Mouse (Mus musculus) myocyte (in vitro differentiated cells): ENCODE results near the gene Cad. TPM values are rescaled to one million over a fixed set of nuclear protein-coding genes. Genes with fewer than 3 reads are reported as not detected.
A peak's percentile ranks its signal among the peaks of the same experiment; 100 is the strongest.
"Not testable (repeated sequence)": the region's sequence is repeated elsewhere in the genome, so short reads cannot be mapped to it uniquely, and the experiment has no call there.

Source experiments
- H3K27me3 ChIP-seq: one replicate; pipeline ENCODE4 v1.6.1; 2011; ENCODE audit not compliant: control insufficient read depth, insufficient read depth, insufficient read length
- H3K36me3 ChIP-seq: one replicate; pipeline ENCODE4 v1.6.1; 2011; ENCODE audit not compliant: control insufficient read depth, insufficient read depth
- H3K4me2 ChIP-seq: one replicate; pipeline ENCODE4 v1.6.1; 2011; ENCODE audit warnings: low read depth, control low read depth
- H3K4me3 ChIP-seq: one replicate; pipeline ENCODE4 v1.5.1; 2011; ENCODE audit warnings: mild to moderate bottlenecking, control low read depth, moderate library complexity
- H3K79me2 ChIP-seq: one replicate; pipeline ENCODE4 v1.6.1; 2011; ENCODE audit not compliant: control insufficient read depth, insufficient read depth
- H3ac ChIP-seq: one replicate; pipeline ENCODE4 v1.6.1; 2011; ENCODE audit not compliant: control insufficient read depth, insufficient read length
- CEBPB ChIP-seq: IDR thresholded peaks from 2 replicates; pipeline ENCODE4 v1.6.1; 2011; ENCODE audit warnings: mild to moderate bottlenecking, moderate library complexity; ENCODE audit not compliant: poor library complexity, insufficient read depth, severe bottlenecking
- E2F4 ChIP-seq: IDR thresholded peaks from one replicate; pipeline ENCODE4 v1.6.1; 2011; ENCODE audit warnings: mild to moderate bottlenecking, control low read depth, moderate library complexity; ENCODE audit not compliant: insufficient read depth
- MAX ChIP-seq: IDR thresholded peaks from one replicate; pipeline ENCODE4 v1.6.1; 2011; ENCODE audit warnings: low read depth, mild to moderate bottlenecking, control low read depth
- MYOD1 ChIP-seq, 3 experiments: IDR thresholded peaks; one replicate each; pipeline ENCODE4 v1.6.1; 2011; ENCODE audit warnings: control low read depth in 2 of 3, low read depth in 2 of 3, mild to moderate bottlenecking in 2 of 3, moderate library complexity in 1 of 3; ENCODE audit not compliant: insufficient read length in 2 of 3, control insufficient read depth in 1 of 3
- MYOG ChIP-seq, 3 experiments: IDR thresholded peaks; one replicate each; pipeline ENCODE4 v1.6.1; 2011; ENCODE audit warnings: control low read depth in 2 of 3, low read depth in 2 of 3, mild to moderate bottlenecking in 2 of 3; ENCODE audit not compliant: insufficient read length in 2 of 3, control insufficient read depth in 1 of 3, insufficient read depth in 1 of 3
- POLR2A ChIP-seq: IDR thresholded peaks from one replicate; pipeline ENCODE4 v1.6.1; 2011; ENCODE audit warnings: low read depth, mild to moderate bottlenecking, control low read depth, moderate library complexity; ENCODE audit not compliant: insufficient read length
- POLR2AphosphoS2 ChIP-seq: IDR thresholded peaks from one replicate; pipeline ENCODE4 v1.6.1; 2011; ENCODE audit warnings: low read depth, control low read depth; ENCODE audit not compliant: insufficient read length
- REST ChIP-seq: IDR thresholded peaks from one replicate; pipeline ENCODE4 v1.6.1; 2011; ENCODE audit warnings: mild to moderate bottlenecking, control low read depth, moderate library complexity; ENCODE audit not compliant: insufficient read depth, insufficient read length
- SRF ChIP-seq: IDR thresholded peaks from one replicate; pipeline ENCODE4 v1.6.1; 2011; ENCODE audit warnings: low read depth; ENCODE audit not compliant: control insufficient read depth, insufficient read length
- TCF12 ChIP-seq: IDR thresholded peaks from one replicate; pipeline ENCODE4 v1.6.1; 2011; ENCODE audit warnings: mild to moderate bottlenecking, control low read depth; ENCODE audit not compliant: poor library complexity, insufficient read depth, severe bottlenecking
- TCF3 ChIP-seq: IDR thresholded peaks from one replicate; pipeline ENCODE4 v1.6.1; 2011; ENCODE audit warnings: low read depth, control low read depth; ENCODE audit not compliant: insufficient read length
- USF1 ChIP-seq: IDR thresholded peaks from one replicate; pipeline ENCODE4 v1.6.1; 2011; ENCODE audit warnings: low read depth, mild to moderate bottlenecking, control low read depth, moderate library complexity
- polyA plus RNA-seq: library from polyadenylated mRNA; unstranded; fragments of >200 nt; fragmentation: generic; extraction: Trizol; gene quantifications from one replicate; pipeline ENCODE4 v1.2.1, GENCODE M21; 2012; ENCODE audit warnings: missing spikeins

The Cad gene
- polyA plus RNA-seq, 1 experiment: 31.5 TPM

DNA sequence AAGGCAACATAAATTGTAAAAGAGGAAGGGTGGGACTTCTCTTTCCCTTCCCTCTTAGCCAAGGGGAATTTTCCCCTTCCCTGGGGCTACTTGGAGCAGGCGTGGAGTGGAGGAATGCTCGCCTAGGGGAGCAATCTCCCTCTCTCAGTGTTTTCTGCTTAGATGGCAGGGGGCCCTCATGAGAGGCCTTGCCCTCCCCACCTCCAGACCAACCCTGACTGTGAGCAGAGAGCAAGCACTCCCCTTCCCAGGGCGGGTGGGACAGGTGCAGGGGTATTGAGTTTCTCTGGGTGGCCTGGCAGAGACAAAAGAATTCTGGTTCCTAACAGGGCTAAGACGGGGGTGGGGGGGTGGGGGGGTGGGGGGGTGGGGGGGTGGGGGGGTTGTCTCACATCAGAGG lies 31.3 kb upstream of the Cad start:
- Histone ChIP-seq H3K36me3 (no peaks in the 10 kb centered on the region), H3K79me2 (no peaks in the 10 kb centered on the region), H3K4me3 (no peak overlapping the region), H3K27me3 (no peaks in the 10 kb centered on the region), H3K4me2 (peak overlapping the region; percentile 34), H3ac (no peak overlapping the region)
- no peak for TF ChIP-seq SRF
- peak in 2 of 3 experiments; percentile 50 to 90 for TF ChIP-seq MYOG (IDR thresholded peaks at IDR 0.05; ENCODE audit: control insufficient read depth in 1 of 3, insufficient read depth in 1 of 3, insufficient read length in 2 of 3, low read depth in 2 of 3)
- no peak for TF ChIP-seq POLR2A
- no peak for TF ChIP-seq E2F4
- TF ChIP-seq TCF3: no peak
- no peak for TF ChIP-seq USF1
- TF ChIP-seq CEBPB: no peak
- peak; percentile 11 to 90 (median 64) for TF ChIP-seq MYOD1 (IDR thresholded peaks at IDR 0.05; ENCODE audit: control insufficient read depth in 1 of 3, insufficient read length in 2 of 3, low read depth in 2 of 3)
- TF ChIP-seq POLR2AphosphoS2: no peak
- no peak for TF ChIP-seq REST
- TF ChIP-seq TCF12: peak; percentile 13
- no peak for TF ChIP-seq MAX

DNA sequence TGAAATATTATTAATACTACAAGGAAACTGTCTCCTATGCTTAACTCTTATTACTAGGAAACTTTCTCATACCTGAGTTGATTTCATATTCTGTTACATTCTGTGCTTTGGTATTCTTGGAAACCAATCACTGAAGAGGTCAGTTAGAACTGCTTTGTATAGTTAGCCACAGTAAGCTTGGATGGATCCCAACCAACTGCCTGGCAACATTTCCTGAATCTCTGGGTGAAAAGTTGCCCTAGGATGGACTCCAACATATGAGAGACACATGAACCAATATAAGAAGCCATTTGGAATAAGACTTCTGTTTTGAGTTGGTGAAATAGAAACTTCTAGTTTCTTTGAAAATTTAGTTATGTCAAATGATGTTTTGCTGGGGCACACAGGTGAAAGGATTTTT lies 29.9 kb upstream of the Cad start:
- H3K4me2 ChIP-seq: no peak overlapping the region
- no peaks in the 10 kb centered on the region for H3K36me3 ChIP-seq
- no peaks in the 10 kb centered on the region for H3K79me2 ChIP-seq
- TF ChIP-seq E2F4 (no peak), MYOD1 (IDR thresholded peaks at IDR 0.05; ENCODE audit: control insufficient read depth in 1 of 3, insufficient read length in 2 of 3, low read depth in 2 of 3) (no peak), MAX (no peak), MYOG (IDR thresholded peaks at IDR 0.05; ENCODE audit: control insufficient read depth in 1 of 3, insufficient read depth in 1 of 3, insufficient read length in 2 of 3, low read depth in 2 of 3) (no peak), TCF3 (no peak), POLR2A (no peak), USF1 (no peak), TCF12 (no peak), POLR2AphosphoS2 (no peak), CEBPB (no peak)
- no peak overlapping the region for H3ac ChIP-seq
- H3K4me3 ChIP-seq: no peak overlapping the region
- H3K27me3 ChIP-seq: no peaks in the 10 kb centered on the region

DNA sequence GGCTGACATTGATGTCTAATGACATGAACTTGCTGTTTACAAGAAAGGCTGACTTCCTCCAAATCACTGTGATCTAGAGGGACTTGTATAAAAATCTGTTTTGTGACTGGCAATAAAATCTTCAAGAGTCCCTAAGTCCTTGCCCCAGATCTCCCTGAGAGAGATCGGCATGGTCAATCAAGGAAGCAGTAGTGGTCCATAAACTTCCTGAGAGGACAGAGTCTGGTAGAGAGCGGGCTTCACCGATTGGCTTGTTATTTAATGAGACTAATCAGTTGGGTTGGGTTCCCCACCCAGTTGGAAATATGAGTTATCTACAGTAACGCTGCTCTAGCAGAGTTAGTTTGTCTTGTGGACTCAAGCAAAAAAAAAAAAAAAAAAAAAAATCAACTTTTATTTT lies 23.7 kb upstream of the Cad start:
- H3K27me3 ChIP-seq: no peaks in the 10 kb centered on the region
- H3K79me2 ChIP-seq: no peaks in the 10 kb centered on the region
- TF ChIP-seq MYOG (IDR thresholded peaks at IDR 0.05; ENCODE audit: control insufficient read depth in 1 of 3, insufficient read depth in 1 of 3, insufficient read length in 2 of 3, low read depth in 2 of 3) (no peak), POLR2AphosphoS2 (no peak), REST (no peak), TCF12 (no peak), CEBPB (no peak), SRF (no peak), TCF3 (no peak), MYOD1 (IDR thresholded peaks at IDR 0.05; ENCODE audit: control insufficient read depth in 1 of 3, insufficient read length in 2 of 3, low read depth in 2 of 3) (no peak), USF1 (no peak), MAX (no peak), E2F4 (no peak), POLR2A (no peak)
- H3ac ChIP-seq: no peak overlapping the region
- H3K4me3 ChIP-seq: no peak overlapping the region
- no peaks in the 10 kb centered on the region for H3K36me3 ChIP-seq
- no peak overlapping the region for H3K4me2 ChIP-seq

DNA sequence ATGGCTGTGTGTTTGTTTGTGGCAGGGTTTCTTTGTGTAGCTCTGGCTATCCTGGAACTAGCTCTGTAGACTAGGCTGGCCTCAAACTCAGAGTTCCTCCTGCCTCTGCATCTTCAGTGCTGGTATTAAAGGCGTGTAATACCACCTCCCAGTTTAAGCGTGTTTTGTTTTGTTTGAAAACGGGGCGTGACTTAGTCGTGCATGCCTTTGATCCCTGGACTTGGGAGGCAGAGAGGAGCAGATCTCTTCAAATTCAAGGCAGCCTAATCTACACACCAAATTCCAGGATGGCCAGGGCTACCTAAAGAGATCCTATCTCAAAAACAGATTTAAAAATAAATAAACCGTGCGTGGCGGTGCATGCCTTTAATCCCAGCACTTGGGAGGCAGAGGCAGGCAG lies 23.1 kb upstream of the Cad start:
- H3K36me3 ChIP-seq: no peaks in the 10 kb centered on the region
- H3K4me3 ChIP-seq: no peak overlapping the region
- TF ChIP-seq MYOD1 (IDR thresholded peaks at IDR 0.05; ENCODE audit: control insufficient read depth in 1 of 3, insufficient read length in 2 of 3, low read depth in 2 of 3): no peak
- TF ChIP-seq POLR2AphosphoS2: no peak
- TF ChIP-seq SRF: no peak
- no peak for TF ChIP-seq E2F4
- TF ChIP-seq POLR2A: no peak
- no peak for TF ChIP-seq TCF3
- no peak for TF ChIP-seq MAX
- TF ChIP-seq USF1: no peak
- TF ChIP-seq MYOG (IDR thresholded peaks at IDR 0.05; ENCODE audit: control insufficient read depth in 1 of 3, insufficient read depth in 1 of 3, insufficient read length in 2 of 3, low read depth in 2 of 3): no peak
- no peak for TF ChIP-seq TCF12
- H3K27me3 ChIP-seq: no peaks in the 10 kb centered on the region
- H3ac ChIP-seq: no peak overlapping the region
- no peaks in the 10 kb centered on the region for H3K79me2 ChIP-seq
- no peak overlapping the region for H3K4me2 ChIP-seq

DNA sequence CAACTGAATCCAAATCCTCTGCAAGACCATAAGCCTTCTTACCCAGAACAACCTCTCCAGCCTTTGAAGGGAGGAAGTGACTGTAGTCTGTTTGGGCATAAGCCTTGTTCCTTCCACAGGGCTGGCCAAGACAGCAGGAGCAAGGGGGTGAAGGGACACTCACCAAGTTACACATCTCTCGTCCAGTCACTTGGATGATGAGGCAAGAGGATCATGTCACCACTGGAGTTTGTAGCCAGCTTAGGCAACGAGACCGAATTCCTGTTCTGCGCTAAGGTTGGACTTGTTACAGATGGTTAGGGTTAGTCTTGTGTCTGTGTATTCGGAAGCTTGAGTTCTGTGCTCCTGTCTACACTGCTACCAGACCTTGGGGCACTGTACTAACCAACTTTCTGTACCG lies 19.9 kb upstream of the Cad start:
- no peak overlapping the region for H3ac ChIP-seq

DNA sequence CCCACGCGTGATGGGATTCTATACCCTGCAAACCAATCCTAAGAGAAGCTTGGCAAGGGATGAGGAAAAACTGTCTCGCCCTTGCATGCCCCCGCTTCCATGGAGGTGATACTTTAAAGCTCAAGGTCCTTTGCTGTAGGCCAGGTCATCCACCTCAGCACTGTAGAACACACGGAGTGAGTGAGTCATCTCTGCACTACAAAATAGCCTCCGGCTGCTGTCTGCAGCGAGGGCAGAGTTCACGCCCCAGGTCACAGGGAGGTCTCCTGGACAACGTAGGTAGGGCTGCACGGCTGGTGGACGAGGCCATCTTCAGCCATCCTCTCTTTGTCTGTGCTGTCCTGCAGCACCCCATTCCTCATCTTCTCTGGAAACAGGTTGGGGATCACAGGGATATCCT lies 18.0 kb upstream of the Cad start:
- H3K27me3 ChIP-seq, H3K4me3 ChIP-seq, H3ac ChIP-seq, H3K79me2 ChIP-seq, H3K4me2 ChIP-seq, H3K36me3 ChIP-seq: not testable (repeated sequence)

More for the DNA sequence above, 19.9 kb upstream of the Cad start:
- Histone ChIP-seq H3K4me3 (no peak overlapping the region), H3K36me3 (peaks cover 6% of the 10 kb centered on the region), H3K4me2 (no peak overlapping the region), H3K79me2 (no peaks in the 10 kb centered on the region), H3K27me3 (no peaks in the 10 kb centered on the region)
- TF ChIP-seq USF1: no peak
- no peak for TF ChIP-seq MYOG (IDR thresholded peaks at IDR 0.05; ENCODE audit: control insufficient read depth in 1 of 3, insufficient read depth in 1 of 3, insufficient read length in 2 of 3, low read depth in 2 of 3)
- no peak for TF ChIP-seq REST
- TF ChIP-seq POLR2AphosphoS2: no peak
- TF ChIP-seq E2F4: no peak
- TF ChIP-seq MAX: no peak
